Mouse (Mus musculus) T-cell, adult 2 months (primary cell): ENCODE data around the gene Gm37240.

Experiments
- DNase-seq: peaks from one replicate; pipeline ENCODE4 v3.0.0; 2022; ENCODE audit warnings: low spot score

Gm37240 gene

DNA sequence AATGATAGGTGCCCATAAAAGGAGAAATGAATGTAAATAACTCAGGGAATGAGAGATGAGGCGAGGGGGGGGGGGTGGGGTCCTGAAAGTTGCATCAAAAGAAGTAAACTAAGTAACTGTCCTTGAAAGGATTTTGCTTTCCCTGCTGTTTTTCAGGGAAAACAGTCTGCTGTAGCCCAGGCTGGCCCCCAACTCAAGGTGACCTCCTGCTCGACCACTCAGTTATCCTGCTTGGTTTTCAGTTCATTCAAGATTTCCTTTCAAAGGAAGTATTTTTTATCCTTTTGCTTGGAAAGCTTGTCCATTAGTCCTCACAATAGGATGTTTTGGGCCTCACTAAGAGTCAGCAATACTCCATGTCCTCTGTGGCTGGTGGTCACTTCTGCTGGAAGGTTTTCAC, 547.4 kb downstream of the Gm37240 start:
- no peak for DNase-seq

DNA sequence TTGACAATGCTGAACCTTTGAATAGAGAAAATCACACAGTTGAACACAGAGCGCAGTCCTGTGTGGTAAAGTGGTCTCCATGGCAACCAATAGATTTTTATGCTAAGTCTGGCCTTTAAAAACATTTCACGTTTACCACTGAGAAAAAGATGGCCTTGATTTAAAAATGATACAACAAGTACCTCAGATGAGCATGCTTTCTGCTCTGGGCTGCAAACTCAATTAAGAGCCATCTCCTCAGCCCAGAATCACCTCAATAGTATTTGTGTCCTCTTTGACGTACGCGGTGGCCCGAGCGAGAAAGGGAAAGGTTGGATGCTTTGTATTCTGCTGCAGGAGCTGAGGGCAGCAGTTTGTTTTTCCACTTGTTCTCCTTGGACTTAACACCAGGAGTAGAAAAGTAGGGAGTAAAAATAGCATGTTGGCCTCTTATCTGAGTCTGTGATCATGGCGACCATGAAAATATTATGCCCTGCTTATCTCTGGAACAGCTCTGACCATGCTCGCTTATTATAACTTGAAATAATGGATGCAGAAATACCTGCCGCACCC, 548.0 kb downstream of the Gm37240 start:
- DNase-seq: no peak

DNA sequence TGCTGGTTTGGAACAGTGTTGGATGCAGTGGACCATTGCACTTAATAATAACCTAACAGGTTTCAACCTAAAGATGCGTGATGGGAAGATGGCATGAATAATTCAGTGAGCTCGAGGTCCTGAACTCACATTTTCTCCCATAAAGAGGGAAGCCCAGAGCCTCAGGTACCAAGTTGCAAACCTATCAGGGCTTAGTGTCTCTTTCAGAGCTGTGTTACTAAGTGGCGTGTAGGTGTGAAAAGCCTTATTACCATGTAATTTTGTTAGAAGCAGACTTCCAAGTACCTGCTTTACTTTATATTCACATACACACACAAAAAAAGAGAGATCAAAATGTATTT, 548.6 kb downstream of the Gm37240 start:
- no peak for DNase-seq

DNA sequence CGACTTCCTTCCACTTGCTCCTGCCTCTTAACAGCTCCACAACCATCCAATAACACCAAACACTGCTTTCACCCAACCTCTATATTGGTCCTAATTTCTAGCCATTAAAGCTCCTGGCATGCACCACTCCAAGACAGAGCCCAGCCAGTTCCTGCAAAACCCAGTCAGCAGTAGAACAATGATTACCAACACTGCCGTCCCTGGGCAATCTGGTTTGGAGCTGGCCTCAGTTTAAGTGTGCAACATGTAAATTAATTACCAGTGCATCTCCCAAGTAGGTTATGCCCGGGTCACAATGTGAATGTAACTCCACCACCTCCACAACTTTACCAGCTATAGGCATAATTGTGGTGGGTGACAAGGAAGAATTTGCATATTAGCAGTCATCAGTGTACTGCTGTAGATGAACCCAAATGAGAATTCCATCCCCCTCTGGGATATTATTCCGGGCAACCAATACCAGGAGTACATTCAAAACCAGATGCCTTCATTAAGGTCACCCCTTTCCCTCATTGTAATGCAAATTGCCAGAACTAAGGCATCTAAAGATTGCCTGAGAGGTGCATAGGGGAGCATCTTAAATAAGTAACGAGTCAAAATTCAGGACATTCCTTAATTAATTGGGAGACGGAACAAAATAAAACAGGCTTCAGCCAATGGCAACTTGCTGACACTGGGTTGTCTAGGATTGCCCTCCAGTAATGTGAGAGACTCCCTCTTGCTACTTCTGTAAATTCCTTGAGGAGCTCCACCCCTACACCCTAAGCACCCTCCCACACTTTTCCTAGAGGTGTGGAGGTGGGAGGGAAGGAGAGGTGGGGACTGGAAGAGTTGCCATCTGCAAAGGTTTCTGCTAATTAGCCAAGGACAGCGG, 549.2 kb downstream of the Gm37240 start:
- DNase-seq: no peak

DNA sequence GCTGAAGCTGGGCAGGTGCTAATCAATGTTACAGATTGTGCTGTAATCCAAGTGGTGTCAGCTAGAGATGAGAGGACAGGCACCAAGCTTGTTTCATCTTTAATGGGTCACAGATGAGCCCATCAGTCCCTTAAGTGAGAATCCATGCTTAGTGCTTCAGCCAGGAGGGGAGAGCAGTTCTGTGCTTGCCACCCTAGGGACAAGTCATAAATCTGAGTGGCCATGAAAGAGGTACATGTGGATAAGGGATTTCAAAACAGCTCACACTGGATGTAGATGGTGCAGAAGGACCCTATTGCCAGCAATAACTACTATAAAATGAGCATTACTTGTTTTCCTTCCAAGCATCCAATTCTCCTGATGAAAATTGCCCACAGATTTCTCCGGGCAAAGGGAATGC, 551.8 kb downstream of the Gm37240 start:
- DNase-seq: no peak

DNA sequence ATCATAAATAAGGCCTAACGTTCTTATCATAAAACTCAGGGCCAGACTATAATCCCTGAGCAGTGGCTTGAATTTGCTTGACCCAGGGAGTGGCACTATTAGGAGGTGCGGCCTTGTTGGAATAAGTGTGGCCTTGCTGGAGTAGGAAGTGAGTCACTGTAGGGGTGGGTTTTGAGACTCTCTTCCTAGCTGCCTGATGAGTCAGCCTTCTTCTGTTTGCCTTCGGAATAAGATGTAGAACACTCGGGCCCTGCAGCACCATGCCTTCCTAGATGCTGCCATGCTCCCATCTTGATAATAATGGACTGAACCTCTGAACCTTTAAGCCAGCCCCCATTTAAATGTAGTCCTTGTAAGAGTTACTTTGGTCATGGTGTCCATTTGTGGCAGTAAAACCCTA, 555.0 kb downstream of the Gm37240 start:
- DNase-seq: no peak

DNA sequence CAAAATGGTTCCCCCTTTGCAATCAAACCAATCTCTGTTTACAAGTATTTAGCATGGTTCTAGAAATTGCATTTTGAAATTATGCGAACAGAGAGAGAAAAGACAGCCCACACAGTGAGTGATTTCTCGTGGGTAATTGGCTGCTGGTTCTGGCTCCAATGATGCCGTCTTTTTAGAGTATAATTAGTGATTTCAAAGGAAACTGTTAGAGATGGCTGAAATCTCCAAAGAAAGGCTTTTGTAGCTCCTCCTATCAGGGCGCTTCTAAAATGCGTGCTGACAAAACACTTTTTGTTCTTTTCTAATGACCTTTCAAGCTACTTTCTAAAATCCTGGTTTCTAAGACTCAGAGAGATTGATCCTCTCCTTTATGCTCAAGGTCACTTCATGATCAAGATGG, 569.1 kb downstream of the Gm37240 start:
- no peak for DNase-seq

DNA sequence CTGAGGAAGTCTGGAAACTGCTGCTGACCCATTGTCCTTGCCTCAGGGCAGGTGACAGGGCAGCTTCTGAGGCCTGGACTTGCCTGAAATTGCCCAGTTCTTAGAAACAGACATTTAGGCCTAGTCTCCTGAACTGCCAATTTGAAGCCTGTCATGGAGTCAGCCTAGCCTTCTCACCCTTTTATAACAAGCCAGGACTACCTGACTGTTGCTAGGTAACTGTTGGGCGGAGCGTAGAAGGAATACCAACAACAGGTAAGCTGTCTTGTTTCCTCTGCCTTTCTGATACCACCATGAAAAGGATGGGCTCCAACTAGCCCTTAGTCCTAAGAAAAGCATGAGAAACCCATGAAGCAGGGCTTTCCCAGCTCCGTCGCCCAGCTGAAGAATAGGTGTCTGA, 570.0 kb downstream of the Gm37240 start:
- no peak for DNase-seq

DNA sequence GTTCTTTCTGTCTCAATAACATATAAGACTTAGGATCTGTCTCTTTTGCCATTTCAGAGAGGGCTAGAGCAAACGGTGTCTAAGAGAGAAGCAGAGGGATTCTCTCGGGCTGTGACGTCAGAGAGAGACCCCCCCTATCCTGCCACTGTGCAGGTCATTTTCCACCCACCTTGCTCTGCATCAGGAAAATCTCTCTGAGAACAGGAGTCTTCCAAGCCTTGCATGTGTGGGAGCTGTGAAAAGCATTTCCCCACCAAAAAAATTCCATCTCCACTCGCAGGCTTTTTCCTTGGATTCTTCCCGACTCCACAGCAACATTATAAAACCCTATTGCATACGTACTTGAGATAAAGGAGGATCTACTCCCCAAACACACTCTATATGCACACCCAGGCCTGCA, 572.4 kb downstream of the Gm37240 start:
- no peak for DNase-seq

DNA sequence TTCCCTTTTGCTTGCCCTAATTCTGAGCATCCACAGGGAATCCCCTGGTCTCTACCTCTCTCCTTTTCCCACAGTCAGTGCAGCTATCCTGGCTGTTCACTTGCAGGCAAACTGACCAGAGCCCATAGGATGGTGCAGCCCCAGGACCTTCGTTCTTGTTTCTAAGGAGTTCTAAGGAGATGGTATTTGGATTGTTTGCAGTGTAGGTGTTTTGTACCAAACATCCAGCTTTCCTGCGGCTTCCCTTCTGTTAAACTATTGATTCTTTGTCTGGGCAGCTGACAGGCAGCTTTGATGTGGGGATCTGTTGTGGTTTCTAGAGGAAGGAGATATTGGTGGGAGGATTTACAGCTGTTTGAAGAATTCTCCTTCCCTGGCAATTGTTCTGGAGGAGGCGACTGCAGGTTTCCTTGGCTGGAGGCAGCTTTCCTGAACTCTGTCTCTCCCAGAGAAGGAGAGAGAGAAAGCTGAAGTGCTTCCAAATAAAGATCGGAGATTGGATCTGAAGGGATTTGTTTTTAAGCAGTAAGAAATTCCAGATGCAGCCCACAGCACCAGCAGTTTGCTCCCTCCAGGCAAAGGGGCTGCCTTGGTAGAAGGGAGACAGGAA, 573.6 kb downstream of the Gm37240 start:
- no peak for DNase-seq

DNA sequence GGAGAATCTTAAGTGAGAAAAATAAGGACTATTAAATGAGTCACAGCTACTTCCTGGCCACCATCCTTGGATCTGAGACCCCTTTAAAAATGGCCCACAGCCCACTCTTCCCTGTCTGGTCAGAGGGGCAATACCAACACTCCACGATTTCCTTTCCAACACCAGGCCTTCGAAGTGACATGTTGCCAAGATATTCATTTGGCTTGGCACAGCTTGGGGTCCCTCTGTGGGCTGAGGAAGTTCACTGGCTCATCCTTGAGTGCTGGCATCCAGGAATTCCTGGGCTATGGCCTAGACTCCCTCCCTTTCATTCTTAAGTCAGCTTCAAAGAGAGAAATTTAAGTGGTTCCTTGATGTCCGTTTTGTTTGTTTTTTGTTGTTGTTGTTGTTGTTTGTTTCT, 576.1 kb downstream of the Gm37240 start:
- no peak for DNase-seq

DNA sequence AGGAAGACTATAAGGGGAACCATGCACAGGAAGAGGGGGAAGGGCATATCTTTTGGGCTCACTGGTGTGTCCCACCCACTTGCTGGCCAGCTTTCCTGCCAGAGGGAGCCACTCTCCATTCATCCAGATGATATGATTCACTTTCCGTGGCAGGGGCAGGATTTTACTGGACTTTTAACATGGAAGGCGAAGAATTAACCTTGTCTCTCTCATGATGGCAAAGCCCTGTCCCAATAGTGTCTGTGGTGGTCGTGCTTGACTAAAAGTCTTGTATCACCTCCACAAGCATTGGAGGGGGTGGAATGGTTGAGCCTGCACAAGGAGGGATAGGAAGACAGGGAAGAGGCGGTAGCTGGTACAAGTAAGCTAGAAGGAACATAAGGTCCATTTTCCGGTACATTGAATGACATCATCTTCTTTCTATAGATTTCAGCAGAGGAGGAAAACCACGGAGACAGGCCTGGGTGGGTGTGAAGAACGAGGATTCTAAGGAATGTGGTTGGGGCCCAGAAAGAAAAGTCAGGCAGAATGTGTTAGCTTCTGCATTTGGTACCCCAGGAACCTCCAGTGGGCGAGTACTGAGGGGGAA, 576.8 kb downstream of the Gm37240 start:
- DNase-seq: no peak

DNA sequence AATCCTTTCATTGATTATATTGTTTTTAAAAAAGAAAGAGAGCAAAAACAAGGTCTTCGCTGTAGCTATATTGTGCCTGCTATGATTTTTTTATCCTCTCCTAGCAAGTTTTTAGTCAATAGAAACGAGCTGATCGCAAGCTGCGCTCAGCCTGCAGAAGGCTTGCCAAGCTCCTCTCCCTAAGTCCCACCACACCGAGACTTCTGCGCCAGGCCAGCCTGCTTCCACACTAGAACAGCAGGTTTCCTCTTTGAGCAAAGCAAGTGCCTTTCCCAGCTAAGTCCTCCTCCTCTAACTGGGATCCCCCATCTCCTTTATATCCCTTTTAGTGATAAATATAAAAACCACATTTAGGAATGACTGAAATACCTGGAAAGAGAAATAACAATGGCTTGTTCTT, 578.1 kb downstream of the Gm37240 start:
- DNase-seq: no peak

DNA sequence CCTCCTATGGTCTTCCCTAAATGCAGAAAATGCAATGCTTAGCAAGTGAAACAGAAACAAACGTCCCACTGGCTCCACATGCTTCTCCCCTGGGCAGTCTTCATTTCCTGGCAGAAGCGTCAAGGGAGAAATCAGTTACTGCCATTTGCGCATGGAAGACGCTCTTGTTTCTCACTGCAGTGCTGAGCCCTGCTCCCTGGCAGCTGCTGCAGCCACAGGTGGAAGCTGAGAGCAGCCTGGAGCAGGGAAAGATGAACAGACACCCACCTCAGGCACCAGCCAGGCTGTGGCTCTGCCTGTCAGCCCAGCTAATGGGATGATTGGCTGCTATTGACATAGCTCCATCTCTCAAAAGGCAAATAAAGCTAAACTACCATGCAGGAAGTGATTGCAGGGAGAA, 578.6 kb downstream of the Gm37240 start:
- no peak for DNase-seq

DNA sequence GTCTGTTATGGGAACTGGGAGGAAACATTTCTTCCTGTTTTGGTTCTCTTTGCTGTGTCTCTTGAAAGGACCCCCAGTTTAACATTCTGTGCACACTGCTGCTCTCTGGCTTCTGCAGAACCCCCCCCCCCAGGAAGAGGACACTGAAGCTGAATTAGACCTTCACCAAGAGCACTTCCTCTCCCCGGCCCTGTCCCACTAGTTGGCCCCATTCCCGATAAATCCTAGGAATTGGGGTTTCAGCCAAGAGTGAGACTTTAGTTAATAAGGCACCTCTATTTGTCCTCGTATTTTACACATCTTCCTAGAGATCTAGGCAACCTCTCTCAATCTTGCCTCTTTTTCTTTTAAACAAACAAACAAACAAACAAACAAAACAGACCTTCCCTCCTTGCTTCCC, 585.5 kb downstream of the Gm37240 start:
- no peak for DNase-seq

DNA sequence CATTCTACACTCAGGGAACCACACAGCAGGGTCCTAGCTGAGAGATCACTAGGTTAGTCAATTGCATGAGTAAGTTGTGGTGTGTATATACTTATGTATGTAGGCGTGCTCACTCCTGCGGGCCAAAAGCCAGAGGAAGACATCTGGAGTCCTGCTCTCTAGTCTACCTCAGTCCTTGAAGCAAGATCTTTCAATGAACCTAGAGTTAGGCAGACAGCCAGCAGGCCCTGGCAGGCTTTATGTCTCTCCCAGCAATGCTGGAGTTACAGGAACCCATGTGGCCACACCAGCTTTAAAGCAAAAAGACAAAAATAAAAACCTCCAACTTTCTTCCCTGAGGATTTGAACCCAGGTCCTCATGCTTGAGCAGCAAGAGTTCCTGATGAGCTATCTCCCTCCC, 586.0 kb downstream of the Gm37240 start:
- no peak for DNase-seq

DNA sequence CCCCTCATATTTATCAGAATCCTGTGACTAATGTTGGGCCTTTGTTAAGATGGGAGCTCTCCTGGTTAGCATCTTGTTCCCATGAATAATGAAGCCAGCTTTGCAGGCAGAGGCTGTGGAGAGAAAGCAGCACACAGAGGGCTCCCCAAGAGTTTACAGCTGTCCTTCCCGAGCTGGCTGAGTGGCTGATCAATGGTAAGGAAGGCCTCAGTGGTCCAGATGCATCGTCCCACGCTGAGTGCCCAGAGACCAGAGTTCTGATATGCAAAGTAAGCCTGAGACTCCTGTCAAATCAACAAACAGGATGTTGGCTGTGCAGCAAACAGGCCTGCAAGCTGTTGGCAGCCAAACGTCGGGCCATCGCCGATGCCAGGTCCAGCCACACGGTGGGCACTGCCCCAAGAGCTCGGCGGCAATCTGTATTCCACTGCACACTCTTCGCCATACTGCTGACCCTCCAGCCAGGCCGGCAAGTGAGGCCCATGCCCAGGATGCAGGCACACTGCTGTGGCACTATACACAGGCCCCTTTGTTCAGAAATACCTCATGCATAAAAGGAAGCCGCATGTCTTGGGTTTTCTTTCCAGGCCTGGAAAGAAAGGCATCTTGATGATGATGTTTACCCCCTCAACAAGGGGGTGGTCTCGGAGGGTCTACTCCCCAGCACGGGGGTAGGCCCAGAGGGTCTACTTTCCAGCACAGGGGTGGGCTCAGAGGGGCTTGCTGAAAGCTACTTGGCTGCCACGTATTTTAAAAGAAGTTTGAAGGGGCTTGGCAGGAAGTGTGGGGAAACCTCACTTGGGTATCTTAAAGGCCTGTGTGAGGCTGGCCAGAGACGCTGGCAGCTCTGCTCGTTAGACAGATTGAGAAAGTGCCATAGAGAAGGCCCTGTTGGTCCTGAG, 587.4 kb downstream of the Gm37240 start:
- DNase-seq: no peak

DNA sequence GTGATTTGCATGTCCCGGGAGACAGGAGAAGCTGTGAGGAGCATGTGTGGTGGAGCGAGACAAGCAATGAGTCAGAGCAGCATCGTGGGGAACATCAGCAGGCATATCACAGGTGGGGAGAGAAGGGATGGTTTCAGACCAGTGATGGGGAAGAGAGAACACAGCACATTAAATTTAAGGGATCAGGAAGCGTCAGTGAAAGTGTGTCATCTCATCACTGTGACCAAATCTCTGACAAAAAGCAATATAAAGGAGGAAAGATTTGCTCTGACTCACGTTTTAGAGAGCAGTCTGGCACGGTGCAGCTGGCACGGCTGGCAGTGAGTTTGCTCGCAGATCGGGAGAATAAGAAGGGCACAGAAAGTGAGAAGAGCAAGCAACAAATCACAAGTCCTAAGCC, 592.1 kb downstream of the Gm37240 start:
- DNase-seq: no peak

DNA sequence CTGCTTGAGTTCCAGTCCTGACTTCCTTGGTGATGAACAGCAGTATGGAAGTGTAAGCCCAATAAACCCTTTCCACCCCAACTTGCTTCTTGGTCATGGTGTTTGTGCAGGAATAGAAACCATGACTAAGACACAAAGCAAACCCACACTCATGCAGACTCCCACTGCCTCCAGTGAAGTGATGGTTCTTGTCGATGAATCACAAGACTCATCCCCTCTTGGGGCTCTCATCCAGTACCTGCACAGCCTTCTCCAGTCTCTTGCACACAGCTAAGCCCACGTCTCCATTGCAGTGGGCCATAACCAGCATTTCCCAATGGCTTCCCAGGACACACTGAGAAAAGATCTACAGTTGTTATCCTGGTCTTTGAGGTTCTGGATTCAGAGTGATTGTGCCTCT, 599.7 kb downstream of the Gm37240 start:
- no peak for DNase-seq

DNA sequence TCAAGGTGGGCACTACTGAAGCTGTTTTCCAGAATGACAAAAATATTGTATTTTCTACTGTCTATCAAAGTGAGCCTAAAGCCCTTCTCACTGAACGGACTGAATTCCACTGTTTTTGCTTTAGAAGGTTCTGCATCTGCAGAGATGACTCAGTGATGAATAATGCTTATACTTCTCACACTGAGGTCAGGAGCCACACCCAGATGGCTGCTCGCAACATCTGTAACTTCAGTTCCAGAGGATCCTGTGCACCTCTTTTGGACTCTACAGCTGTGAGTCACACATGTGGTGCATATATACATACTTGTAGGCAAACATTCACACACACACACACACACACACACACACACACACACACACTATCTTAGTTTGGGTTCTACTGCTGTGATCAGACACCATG, 602.8 kb downstream of the Gm37240 start:
- no peak for DNase-seq

DNA sequence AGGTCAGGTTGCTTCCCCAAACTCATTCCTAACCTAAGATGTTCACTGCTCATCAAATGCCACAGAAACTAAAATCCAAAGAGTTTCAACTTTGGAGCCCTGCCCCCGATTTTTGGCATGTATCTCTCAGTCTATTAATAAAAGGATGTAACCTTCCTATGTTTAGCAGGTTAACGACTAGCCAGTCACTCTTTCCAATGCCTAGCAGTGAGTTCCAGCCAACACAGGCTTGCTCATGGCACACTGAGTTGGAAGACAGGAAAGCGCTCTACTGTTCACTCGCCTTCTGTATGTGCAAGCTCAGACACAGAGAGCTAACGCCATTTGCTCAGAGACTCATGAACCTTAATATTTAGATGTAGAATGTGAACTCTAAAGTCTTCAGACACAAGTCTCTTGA, 604.5 kb downstream of the Gm37240 start:
- no peak for DNase-seq

DNA sequence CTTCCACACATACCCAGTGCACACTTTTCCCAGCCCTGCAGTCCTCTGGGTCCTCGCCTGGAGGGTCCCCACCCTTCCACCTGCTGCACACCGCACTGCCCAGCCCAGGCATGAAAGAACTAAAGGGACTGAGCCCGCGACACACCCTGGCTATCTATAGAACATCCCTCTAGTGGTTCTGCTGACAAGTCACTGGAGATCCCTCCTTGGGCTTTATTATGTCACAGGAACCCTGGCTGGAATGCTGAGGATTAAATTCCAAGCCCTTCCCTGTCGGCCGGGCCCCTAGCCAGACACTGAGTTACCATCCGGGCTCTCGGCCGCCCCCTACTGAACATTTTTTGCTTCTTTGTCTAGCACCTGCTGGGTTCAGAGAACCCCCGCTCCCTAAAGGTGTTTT, 612.2 kb downstream of the Gm37240 start:
- DNase-seq: no peak
